31 mouse cellular contexts compared by ENCODE assay signal in the genomic region with DNA sequence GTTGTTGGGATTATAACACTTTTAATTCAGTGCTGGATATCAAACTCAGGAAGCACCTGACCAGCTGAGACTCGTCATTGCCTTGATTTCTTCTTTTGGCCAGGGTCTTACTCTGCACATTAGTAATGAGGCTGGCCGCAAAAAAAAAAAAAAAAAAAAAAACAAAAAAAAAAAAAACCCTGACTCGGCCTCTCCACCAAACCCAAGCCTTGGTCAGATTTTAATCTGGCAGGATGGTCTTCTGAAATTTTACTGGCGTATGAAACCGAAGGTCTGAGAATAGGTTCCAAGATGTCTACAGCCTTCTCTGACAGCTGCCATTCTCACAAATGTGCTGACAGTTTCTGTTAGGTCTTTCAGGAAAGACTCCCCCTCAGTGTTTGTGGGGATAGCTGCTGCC.
"Had no signal": no experiment of that assay in that cellular context is flagged by ENCODE, and none has a peak within 500 bp of the region (broad histone marks: within the 10 kb centered on the region; RNA-seq: fewer than 3 reads in every experiment).

No protein-coding gene starts in this region.

- DNase-seq: left cerebral cortex, postnatal 4 days; liver; liver, embryonic 13.5 days; liver, postnatal 0 days; lung, adult 18-20 months; lung, adult 2 months; lung, embryonic 14.5 days; lung, postnatal 10 days; lung, postnatal 14 days; lung, postnatal 36 days; lung, postnatal 4 days; midbrain, embryonic 14.5 days had no signal

- H3K27me3 ChIP-seq: limb, embryonic 12.5 days; limb, embryonic 13.5 days; limb, embryonic 15.5 days; liver, embryonic 12.5 days; liver, embryonic 13.5 days; liver, embryonic 15.5 days; lung, embryonic 15.5 days; midbrain, embryonic 12.5 days; midbrain, embryonic 13.5 days; midbrain, embryonic 15.5 days had no signal

- H3K9me3 ChIP-seq: limb, embryonic 10.5 days; limb, embryonic 12.5 days; limb, embryonic 13.5 days; limb, embryonic 15.5 days; liver, embryonic 12.5 days; liver, embryonic 13.5 days; liver, embryonic 15.5 days; lung, embryonic 15.5 days; midbrain, embryonic 10.5 days; midbrain, embryonic 12.5 days; midbrain, embryonic 13.5 days; midbrain, embryonic 15.5 days had no signal

- H3K27ac ChIP-seq: left cerebral cortex, adult 2 months; limb, embryonic 10.5 days; limb, embryonic 12.5 days; limb, embryonic 13.5 days; limb, embryonic 15.5 days; liver, embryonic 12.5 days; liver, embryonic 13.5 days; liver, embryonic 14.5 days; liver, embryonic 15.5 days; lung, embryonic 15.5 days; macrophage; midbrain, embryonic 10.5 days; midbrain, embryonic 12.5 days; midbrain, embryonic 13.5 days; midbrain, embryonic 15.5 days had no signal

- H3K4me2 ChIP-seq: limb, embryonic 12.5 days; limb, embryonic 13.5 days; limb, embryonic 15.5 days; liver, embryonic 11.5 days; liver, embryonic 12.5 days; liver, embryonic 13.5 days; liver, embryonic 15.5 days; lung, embryonic 14.5 days; lung, embryonic 15.5 days; midbrain, embryonic 11.5 days; midbrain, embryonic 12.5 days; midbrain, embryonic 13.5 days; midbrain, embryonic 15.5 days had no signal

- H3K36me3 ChIP-seq: limb, embryonic 13.5 days; limb, embryonic 15.5 days; liver, embryonic 12.5 days; liver, embryonic 13.5 days; lung, embryonic 15.5 days; midbrain, embryonic 15.5 days had no signal

- H3K4me3 ChIP-seq: left cerebral cortex, adult 2 months; limb, embryonic 10.5 days; limb, embryonic 12.5 days; limb, embryonic 13.5 days; limb, embryonic 15.5 days; liver, embryonic 12.5 days; liver, embryonic 13.5 days; liver, embryonic 15.5 days; lung, embryonic 15.5 days; midbrain, embryonic 10.5 days; midbrain, embryonic 12.5 days; midbrain, embryonic 13.5 days; midbrain, embryonic 15.5 days; myocyte had no signal

- ATAC-seq: liver, embryonic 12.5 days; liver, postnatal 0 days; lung, postnatal 0 days; midbrain, embryonic 13.5 days; midbrain, embryonic 15.5 days; midbrain, embryonic 16.5 days had no signal

- H3K9ac ChIP-seq: limb, embryonic 12.5 days; limb, embryonic 13.5 days; limb, embryonic 15.5 days; liver, embryonic 12.5 days; liver, embryonic 13.5 days; liver, embryonic 14.5 days; liver, embryonic 15.5 days; liver, postnatal 0 days; lung, embryonic 14.5 days; lung, embryonic 15.5 days; midbrain, embryonic 12.5 days; midbrain, embryonic 13.5 days; midbrain, embryonic 15.5 days had no signal
